Mouse (Mus musculus) megakaryocyte, embryonic 14.5 days (primary cell): ENCODE measurements at regions not wholly inside any gene's neighbourhood (a gene's known extent, or its start where the extent isn't known, plus 50 kb on each side); places are given as distances from the start of the nearest gene placed in this dataset.

Experiments
- FLI1 ChIP-seq: IDR thresholded peaks from 2 replicates; pipeline ENCODE4 v1.6.1; 2012; ENCODE audit warnings: low read length, inconsistent platforms, mixed read lengths
- GATA1 ChIP-seq: IDR thresholded peaks from 3 replicates; pipeline ENCODE4 v1.6.1; 2012; ENCODE audit warnings: mixed read lengths, low read length, inconsistent platforms, borderline replicate concordance

DNA sequence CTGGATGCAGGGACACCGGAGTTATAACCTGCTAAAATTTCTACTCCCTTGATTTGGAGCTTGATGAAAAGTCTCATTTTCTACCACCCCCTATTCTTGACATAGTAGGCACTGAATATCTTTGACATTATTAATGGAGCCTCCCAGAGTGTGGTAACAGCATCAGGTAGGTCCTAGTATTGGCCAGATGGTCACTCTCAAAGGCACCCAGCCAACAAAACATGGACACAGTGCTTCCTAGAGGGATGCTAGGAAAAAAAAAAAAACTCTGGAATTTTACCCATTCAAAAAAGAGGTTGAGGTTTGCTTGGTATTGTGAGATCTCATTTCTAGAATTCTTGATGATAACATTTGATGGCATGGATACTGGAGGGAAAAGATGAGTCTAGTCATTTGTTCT, 740.8 kb downstream of the Epm2a start:
- TF ChIP-seq FLI1 = no peak
- TF ChIP-seq GATA1 = no peak
